Mouse (Mus musculus) G1E (cell line): ENCODE data around the gene Twf2. TPM values are rescaled to one million over a fixed set of nuclear protein-coding genes. Genes with fewer than 3 reads are reported as not detected.

Source experiments
- ATAC-seq: 2 replicates; pipeline ENCODE4 v1.8.0; 2016; ENCODE audit warnings: mild to moderate bottlenecking; ENCODE audit not compliant: insufficient number of reproducible peaks, poor library complexity, low FRiP score, severe bottlenecking; ENCODE audit errors: extremely low read depth
- DNase-seq: peaks from one replicate; pipeline ENCODE4 v3.0.0; 2012; ENCODE audit warnings: low spot score
- H3K27me3 ChIP-seq: 2 replicates; pipeline ENCODE4 v1.6.1; 2012; ENCODE audit warnings: mild to moderate bottlenecking, low read length, inconsistent platforms; ENCODE audit not compliant: insufficient read depth
- H3K36me3 ChIP-seq: replicated peaks from 2 replicates; pipeline ENCODE3; 2012; ENCODE audit warnings: mild to moderate bottlenecking, inconsistent platforms
- H3K4me1 ChIP-seq: 2 replicates; pipeline ENCODE4 v1.6.1; 2012; ENCODE audit warnings: low read depth, low read length, inconsistent platforms, mixed read lengths; ENCODE audit not compliant: insufficient read depth
- H3K4me3 ChIP-seq: 2 replicates; pipeline ENCODE4 v1.5.1; 2012; ENCODE audit warnings: low read depth, mild to moderate bottlenecking, inconsistent platforms, low read length, moderate library complexity, mixed read lengths
- H3K9me3 ChIP-seq: replicated peaks from 2 replicates; pipeline ENCODE4 v1.6.1; 2012; ENCODE audit warnings: inconsistent platforms
- CTCF ChIP-seq: IDR thresholded peaks from 2 replicates; pipeline ENCODE4 v1.5.1; 2012; ENCODE audit warnings: low read depth, low read length, inconsistent platforms, mixed read lengths
- GATA1 ChIP-seq: IDR thresholded peaks from 2 replicates; pipeline ENCODE4 v1.6.1; 2012; ENCODE audit warnings: borderline replicate concordance, low read length, inconsistent platforms, mixed read lengths
- GATA2 ChIP-seq: IDR thresholded peaks from 2 replicates; pipeline ENCODE4 v1.6.1; 2012; ENCODE audit warnings: low read depth, low read length, inconsistent platforms, borderline replicate concordance
- POLR2AphosphoS5 ChIP-seq: IDR thresholded peaks from 2 replicates; pipeline ENCODE4 v1.6.1; 2012; ENCODE audit warnings: low read depth, low read length, inconsistent platforms; ENCODE audit not compliant: insufficient replicate concordance
- TAL1 ChIP-seq: conservative IDR thresholded peaks from 2 replicates; pipeline ENCODE4 v1.6.1; 2012; ENCODE audit warnings: low read depth, low read length, inconsistent platforms, mixed read lengths
- polyA plus RNA-seq: library from polyadenylated mRNA; stranded (reverse); fragments of >175 nt; gene quantifications from 2 replicates; pipeline ENCODE4 v1.2.3, GENCODE M21; 2012
- total RNA-seq, 2 experiments: library from RNA; stranded (forward) in 1 of 2; stranded (reverse) in 1 of 2; fragments of 200-1000 nt in 1 of 2; fragments of >200 nt in 1 of 2; fragmentation: Nextera tagmentation in 1 of 2; gene quantifications; 2 replicates each; pipeline ENCODE4 v1.2.3; 2014 to 2017

Gene Twf2
- total and polyA plus RNA-seq, 3 experiments: 17.5 to 38.6 (median 35.7) TPM

GRCm38 (mm10) chr9:106192998-106193397 lies 9.9 kb upstream of the Twf2 start:
- DNase-seq: no peak

GRCm38 (mm10) chr9:106193930-106194807 lies 8.7 kb upstream of the Twf2 start:
- peaks cover 38% of the 10 kb centered on the region for H3K4me1 ChIP-seq
- ATAC-seq (no peak), DNase-seq (no peak)
- no peaks in the 10 kb centered on the region for H3K27me3 ChIP-seq
- peaks cover 88% of the 10 kb centered on the region for H3K36me3 ChIP-seq
- no peaks in the 10 kb centered on the region for H3K9me3 ChIP-seq
- no peak overlapping the region for H3K4me3 ChIP-seq
- TF ChIP-seq TAL1 (no peak), POLR2AphosphoS5 (no peak), GATA2 (no peak)

More at GRCm38 (mm10) chr9:106192998-106193397, 9.9 kb upstream of the Twf2 start:
- H3K9me3 ChIP-seq: no peaks in the 10 kb centered on the region
- TF ChIP-seq POLR2AphosphoS5 (no peak), CTCF (no peak), TAL1 (no peak), GATA2 (no peak), GATA1 (no peak)
- ATAC-seq: peak; percentile 74
- peaks cover 30% of the 10 kb centered on the region for H3K4me1 ChIP-seq
- H3K36me3 ChIP-seq: peaks cover 98% of the 10 kb centered on the region
- no peaks in the 10 kb centered on the region for H3K27me3 ChIP-seq
- H3K4me3 ChIP-seq: no peak overlapping the region

GRCm38 (mm10) chr9:106195693-106196092 lies 7.2 kb upstream of the Twf2 start:
- no peak for TF ChIP-seq TAL1
- no peak for TF ChIP-seq POLR2AphosphoS5
- no peak for TF ChIP-seq CTCF
- TF ChIP-seq GATA1: no peak
- H3K9me3 ChIP-seq: no peaks in the 10 kb centered on the region
- H3K36me3 ChIP-seq: peaks cover 73% of the 10 kb centered on the region
- DNase-seq (no peak), ATAC-seq (no peak)
- H3K27me3 ChIP-seq: no peaks in the 10 kb centered on the region
- no peak overlapping the region for H3K4me3 ChIP-seq
- peaks cover 52% of the 10 kb centered on the region for H3K4me1 ChIP-seq

- no peak for ATAC-seq
- Histone ChIP-seq H3K36me3 (peaks cover 58% of the 10 kb centered on the region), H3K4me3 (no peak overlapping the region), H3K4me1 (peaks cover 57% of the 10 kb centered on the region), H3K9me3 (no peaks in the 10 kb centered on the region), H3K27me3 (no peaks in the 10 kb centered on the region)
- DNase-seq: no peak
- no peak for TF ChIP-seq CTCF
Measured at GRCm38 (mm10) chr9:106197081-106197713, 5.7 kb upstream of the Twf2 start.

- H3K4me1 ChIP-seq: peaks cover 57% of the 10 kb centered on the region
Measured at GRCm38 (mm10) chr9:106197732-106198131, 5.2 kb upstream of the Twf2 start.

GRCm38 (mm10) chr9:106198962-106199458 lies 3.9 kb upstream of the Twf2 start:
- Histone ChIP-seq H3K9me3 (no peaks in the 10 kb centered on the region), H3K36me3 (peaks cover 41% of the 10 kb centered on the region), H3K4me3 (peak overlapping the region; percentile 78), H3K27me3 (no peaks in the 10 kb centered on the region), H3K4me1 (peaks cover 57% of the 10 kb centered on the region)
- ATAC-seq (peak; percentile 43), DNase-seq (peak; percentile 82)
- no peak for TF ChIP-seq GATA1
- TF ChIP-seq TAL1: no peak
- no peak for TF ChIP-seq POLR2AphosphoS5
- TF ChIP-seq GATA2: no peak
- no peak for TF ChIP-seq CTCF

More at GRCm38 (mm10) chr9:106197732-106198131, 5.2 kb upstream of the Twf2 start:
- H3K27me3 ChIP-seq: no peaks in the 10 kb centered on the region
- no peak for ATAC-seq
- H3K4me3 ChIP-seq: peak overlapping the region; percentile 48; the same call in 1 of the 2 replicates
- no peak for TF ChIP-seq GATA2
- TF ChIP-seq CTCF: no peak
- no peak for TF ChIP-seq TAL1
- no peak for TF ChIP-seq GATA1
- no peak for TF ChIP-seq POLR2AphosphoS5
- no peak for DNase-seq
- H3K9me3 ChIP-seq: no peaks in the 10 kb centered on the region
- H3K36me3 ChIP-seq: peaks cover 52% of the 10 kb centered on the region
